Mouse (Mus musculus) limb, embryonic 13.5 days (tissue): ENCODE measurements at regions not wholly inside any gene's neighbourhood (a gene's known extent, or its start where the extent isn't known, plus 50 kb on each side); places are given as distances from the start of the nearest gene placed in this dataset.
A peak's percentile ranks its signal among the peaks of the same experiment; 100 is the strongest.

Experiments used
- ATAC-seq: fragments of 200-750 bp; cut with Nextera tagmentation; 2 replicates; pipeline ENCODE4 v1.8.0; 2017; ENCODE audit warnings: low read depth, moderate number of reproducible peaks, moderate TSS enrichment; ENCODE audit not compliant: low FRiP score
- H3K27ac ChIP-seq: fragments of 300-500 bp; sonication (generic); 2 replicates; pipeline ENCODE4 v1.5.1; 2015; ENCODE audit warnings: inconsistent platforms, mild to moderate bottlenecking, moderate library complexity
- H3K27me3 ChIP-seq: fragments of 300-500 bp; sonication (generic); 2 replicates; pipeline ENCODE4 v1.6.1; 2015; ENCODE audit warnings: mild to moderate bottlenecking, inconsistent platforms
- H3K36me3 ChIP-seq: fragments of 300-500 bp; sonication (generic); 2 replicates; pipeline ENCODE4 v1.6.1; 2015; ENCODE audit warnings: inconsistent platforms, mild to moderate bottlenecking, moderate library complexity
- H3K4me1 ChIP-seq: fragments of 300-500 bp; sonication (generic); 2 replicates; pipeline ENCODE4 v1.6.1; 2015; ENCODE audit warnings: inconsistent platforms
- H3K4me2 ChIP-seq: fragments of 300-500 bp; sonication (generic); replicated peaks from 2 replicates; pipeline ENCODE4 v1.6.1; 2015; ENCODE audit warnings: inconsistent platforms, mild to moderate bottlenecking, moderate library complexity
- H3K4me3 ChIP-seq: fragments of 300-500 bp; sonication (generic); 2 replicates; pipeline ENCODE4 v1.5.1; 2015; ENCODE audit warnings: moderate library complexity, mild to moderate bottlenecking, inconsistent platforms
- H3K9ac ChIP-seq: fragments of 300-500 bp; sonication (generic); 2 replicates; pipeline ENCODE4 v1.6.1; 2015; ENCODE audit warnings: mild to moderate bottlenecking, inconsistent platforms
- H3K9me3 ChIP-seq: fragments of 300-500 bp; sonication (generic); 2 replicates; pipeline ENCODE4 v1.6.1; 2016; ENCODE audit warnings: inconsistent platforms
- WGBS: fragments of 180-500 bp; shearing (Covaris S2); methylation state at CpG from one replicate; pipeline ENCODE4 v1.1.7; 2015; 5-methylcytosine and 5-hydroxymethylcytosine counted together

GRCm38 (mm10) chr8:125341606-125342005 is 228.0 kb downstream of the Sipa1l2 start:
- no peak for ATAC-seq

GRCm38 (mm10) chr8:125338222-125338621 is 231.4 kb downstream of the Sipa1l2 start:
- Histone ChIP-seq H3K27me3 (peaks cover 31% of the 10 kb centered on the region), H3K9ac (no peak overlapping the region), H3K4me2 (peak overlapping the region; percentile 11; the same call in 1 of the 2 replicates), H3K4me3 (no peak overlapping the region), H3K27ac (no peak overlapping the region), H3K36me3 (no peaks in the 10 kb centered on the region), H3K4me1 (peaks cover 26% of the 10 kb centered on the region), H3K9me3 (no peaks in the 10 kb centered on the region)
- WGBS: 14% methylated on average over 6 of the region's 6 CpGs
- ATAC-seq: no peak

More at GRCm38 (mm10) chr8:125341606-125342005, 228.0 kb downstream of the Sipa1l2 start:
- H3K36me3 ChIP-seq: no peaks in the 10 kb centered on the region
- no peak overlapping the region for H3K27ac ChIP-seq
- H3K4me2 ChIP-seq: no peak overlapping the region
- H3K9me3 ChIP-seq: no peaks in the 10 kb centered on the region
- no peak overlapping the region for H3K9ac ChIP-seq
- H3K4me1 ChIP-seq: peaks cover 21% of the 10 kb centered on the region
- H3K4me3 ChIP-seq: no peak overlapping the region
- 88% methylated on average over 4 of the region's 4 CpGs for WGBS
- H3K27me3 ChIP-seq: peaks cover 50% of the 10 kb centered on the region

- Histone ChIP-seq H3K27me3 (peaks cover 30% of the 10 kb centered on the region), H3K36me3 (no peaks in the 10 kb centered on the region), H3K4me1 (peaks cover 26% of the 10 kb centered on the region), H3K4me3 (no peak overlapping the region), H3K9me3 (no peaks in the 10 kb centered on the region), H3K9ac (no peak overlapping the region), H3K4me2 (peak overlapping the region; percentile 11; the same call in 1 of the 2 replicates), H3K27ac (no peak overlapping the region)
- ATAC-seq: no peak
- 23% methylated on average over 18 of the region's 18 CpGs for WGBS
These were observed 232.0 kb downstream of the Sipa1l2 start for GRCm38 (mm10) chr8:125337444-125338077.

GRCm38 (mm10) chr8:125336799-125337198 is 232.8 kb downstream of the Sipa1l2 start:
- WGBS: 57% methylated on average over 3 of the region's 3 CpGs
- no peaks in the 10 kb centered on the region for H3K9me3 ChIP-seq
- ATAC-seq: no peak
- H3K36me3 ChIP-seq: no peaks in the 10 kb centered on the region
- H3K4me1 ChIP-seq: peaks cover 26% of the 10 kb centered on the region
- no peak overlapping the region for H3K4me3 ChIP-seq
- no peak overlapping the region for H3K27ac ChIP-seq
- no peak overlapping the region for H3K4me2 ChIP-seq
- H3K27me3 ChIP-seq: peaks cover 27% of the 10 kb centered on the region
- no peak overlapping the region for H3K9ac ChIP-seq

GRCm38 (mm10) chr8:125335575-125336370 is 233.8 kb downstream of the Sipa1l2 start:
- Histone ChIP-seq H3K4me1 (peaks cover 26% of the 10 kb centered on the region), H3K9ac (no peak overlapping the region), H3K4me2 (no peak overlapping the region), H3K4me3 (no peak overlapping the region), H3K27ac (no peak overlapping the region), H3K36me3 (no peaks in the 10 kb centered on the region), H3K27me3 (peaks cover 18% of the 10 kb centered on the region), H3K9me3 (no peaks in the 10 kb centered on the region)
- WGBS: 75% methylated on average over 28 of the region's 28 CpGs
- ATAC-seq: no peak

- Histone ChIP-seq H3K27me3 (peaks cover 12% of the 10 kb centered on the region), H3K9ac (no peak overlapping the region), H3K4me3 (no peak overlapping the region), H3K36me3 (no peaks in the 10 kb centered on the region), H3K27ac (no peak overlapping the region), H3K4me2 (no peak overlapping the region), H3K9me3 (no peaks in the 10 kb centered on the region), H3K4me1 (peaks cover 26% of the 10 kb centered on the region)
- no peak for ATAC-seq
- 48% methylated on average over 6 of the region's 6 CpGs for WGBS
These were observed 234.4 kb downstream of the Sipa1l2 start for GRCm38 (mm10) chr8:125335171-125335570.

GRCm38 (mm10) chr8:125330638-125331037 is 239.0 kb downstream of the Sipa1l2 start:
- Histone ChIP-seq H3K9me3 (no peaks in the 10 kb centered on the region), H3K4me2 (no peak overlapping the region), H3K9ac (no peak overlapping the region), H3K27ac (no peak overlapping the region), H3K27me3 (peaks cover 7% of the 10 kb centered on the region), H3K4me3 (no peak overlapping the region), H3K4me1 (peaks cover 29% of the 10 kb centered on the region), H3K36me3 (no peaks in the 10 kb centered on the region)
- ATAC-seq: no peak
- 37% methylated on average over 6 of the region's 6 CpGs for WGBS

- H3K9me3 ChIP-seq: no peaks in the 10 kb centered on the region
- no peak overlapping the region for H3K27ac ChIP-seq
- H3K4me2 ChIP-seq: no peak overlapping the region
- WGBS: 77% methylated on average over 4 of the region's 4 CpGs
- H3K4me1 ChIP-seq: peaks cover 31% of the 10 kb centered on the region
- peaks cover 7% of the 10 kb centered on the region; the same call in 1 of the 2 replicates for H3K27me3 ChIP-seq
- H3K9ac ChIP-seq: no peak overlapping the region
- no peak for ATAC-seq
- H3K36me3 ChIP-seq: no peaks in the 10 kb centered on the region
- H3K4me3 ChIP-seq: no peak overlapping the region
These were observed 241.0 kb downstream of the Sipa1l2 start for GRCm38 (mm10) chr8:125328650-125329049.

GRCm38 (mm10) chr8:125327551-125328262 is 241.9 kb downstream of the Sipa1l2 start:
- Histone ChIP-seq H3K27ac (no peak overlapping the region), H3K4me2 (no peak overlapping the region), H3K36me3 (no peaks in the 10 kb centered on the region), H3K4me1 (peaks cover 35% of the 10 kb centered on the region), H3K9ac (no peak overlapping the region), H3K27me3 (peaks cover 7% of the 10 kb centered on the region; the same call in 1 of the 2 replicates), H3K9me3 (no peaks in the 10 kb centered on the region), H3K4me3 (no peak overlapping the region)
- WGBS: 67% methylated on average over 13 of the region's 13 CpGs
- ATAC-seq: no peak

- Histone ChIP-seq H3K27me3 (peaks cover 7% of the 10 kb centered on the region; the same call in 1 of the 2 replicates), H3K27ac (no peak overlapping the region), H3K9me3 (no peaks in the 10 kb centered on the region), H3K4me1 (peaks cover 41% of the 10 kb centered on the region), H3K9ac (no peak overlapping the region), H3K36me3 (no peaks in the 10 kb centered on the region), H3K4me2 (no peak overlapping the region), H3K4me3 (no peak overlapping the region)
- 80% methylated on average over 6 of the region's 6 CpGs for WGBS
- no peak for ATAC-seq
These were observed 242.6 kb downstream of the Sipa1l2 start for GRCm38 (mm10) chr8:125327006-125327405.

GRCm38 (mm10) chr8:125325736-125326135 is 243.9 kb downstream of the Sipa1l2 start:
- H3K9me3 ChIP-seq: no peaks in the 10 kb centered on the region
- no peak overlapping the region for H3K4me3 ChIP-seq
- 61% methylated on average over 6 of the region's 6 CpGs for WGBS
- H3K9ac ChIP-seq: no peak overlapping the region
- H3K4me2 ChIP-seq: no peak overlapping the region
- peaks cover 7% of the 10 kb centered on the region; the same call in 1 of the 2 replicates for H3K27me3 ChIP-seq
- H3K4me1 ChIP-seq: peaks cover 41% of the 10 kb centered on the region
- no peak overlapping the region for H3K27ac ChIP-seq
- H3K36me3 ChIP-seq: no peaks in the 10 kb centered on the region
- no peak for ATAC-seq

GRCm38 (mm10) chr8:125322561-125322960 is 247.0 kb downstream of the Sipa1l2 start:
- H3K9me3 ChIP-seq: no peaks in the 10 kb centered on the region
- H3K36me3 ChIP-seq: no peaks in the 10 kb centered on the region
- no peak overlapping the region for H3K9ac ChIP-seq
- H3K4me1 ChIP-seq: peaks cover 28% of the 10 kb centered on the region; the same call in 1 of the 2 replicates
- H3K27ac ChIP-seq: 0 out of 2 replicates have a peak overlapping the region, but pooled peaks have one; percentile 15
- no peak overlapping the region for H3K4me3 ChIP-seq
- no peak for ATAC-seq
- H3K27me3 ChIP-seq: peaks cover 7% of the 10 kb centered on the region; the same call in 1 of the 2 replicates
- 66% methylated on average over 3 of the region's 3 CpGs for WGBS
- H3K4me2 ChIP-seq: no peak overlapping the region
